Mouse (Mus musculus): ENCODE measurements at regions not wholly inside any gene's neighbourhood (a gene's known extent, or its start where the extent isn't known, plus 50 kb on each side); places are given as distances from the start of the nearest gene placed in this dataset.
A peak's percentile ranks its signal among the peaks of the same experiment; 100 is the strongest.

DNA sequence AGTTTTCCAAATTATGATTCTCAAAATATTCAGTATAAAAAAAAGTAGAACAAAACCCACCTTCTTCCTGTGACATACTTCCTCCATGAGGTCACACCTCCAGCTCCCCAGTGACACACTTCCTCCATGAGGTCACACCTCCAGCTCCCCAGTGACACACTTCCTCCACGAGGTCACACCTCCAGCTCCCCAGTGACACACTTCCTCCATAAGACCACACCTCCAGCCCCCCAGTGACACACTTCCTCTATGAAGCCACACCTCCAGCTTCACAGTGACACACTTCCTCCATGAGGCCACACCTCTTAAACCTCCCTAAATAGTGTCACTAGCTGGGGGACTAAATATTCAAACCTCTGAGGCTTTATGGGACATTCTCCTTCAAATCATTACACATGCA lies 89.8 kb upstream of the Ntrk2 start:
- no peaks in the 10 kb centered on the region for H3K27me3 ChIP-seq
- no peaks in the 10 kb centered on the region for H3K36me3 ChIP-seq
- H3K4me3 ChIP-seq (replicated peaks): no peak overlapping the region
- no peaks in the 10 kb centered on the region for H3K9me3 ChIP-seq (replicated peaks)
- WGBS: 87% methylated on average over 1 of the region's 1 CpGs
- no peak overlapping the region for H3K9ac ChIP-seq
- no peak overlapping the region for H3K4me2 ChIP-seq
- H3K4me1 ChIP-seq: no peaks in the 10 kb centered on the region
- H3K27ac ChIP-seq: no peak overlapping the region
- no peak for ATAC-seq (replicated peaks; ENCODE audit: low FRiP score)

DNA sequence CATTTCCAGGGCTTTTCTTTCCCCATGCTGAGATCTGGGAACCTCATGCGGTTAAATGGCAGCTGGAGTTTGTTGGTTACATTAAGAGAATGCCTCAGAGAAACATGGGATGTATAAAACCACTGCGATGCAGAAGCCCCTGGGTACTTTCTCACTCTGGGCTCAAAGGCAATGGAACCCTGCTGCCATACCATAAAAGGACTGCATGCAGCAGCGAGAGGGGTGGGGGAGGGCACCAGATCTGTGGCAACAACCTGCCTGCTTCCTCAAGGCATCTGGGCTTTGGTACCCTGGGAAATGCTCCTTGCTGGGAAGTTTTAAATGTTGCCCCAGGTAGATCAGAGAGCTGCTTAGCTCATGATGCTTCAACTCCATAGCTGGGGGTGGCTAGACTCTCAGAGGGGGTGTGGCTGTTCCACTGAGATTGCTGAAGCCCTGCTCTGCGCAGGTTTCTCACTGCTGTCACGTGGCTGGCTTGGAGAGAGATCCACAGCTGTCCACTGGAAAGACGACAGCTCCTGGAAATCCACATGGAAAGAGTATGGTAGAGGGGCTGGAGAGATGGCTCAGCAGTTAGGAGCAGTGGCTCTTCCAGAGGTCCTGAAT lies 75.8 kb upstream of the Ntrk2 start:
- no peak overlapping the region for H3K27ac ChIP-seq
- no peak overlapping the region for H3K4me2 ChIP-seq
- no peaks in the 10 kb centered on the region for H3K27me3 ChIP-seq

GRCm38 (mm10) chr13:58732776-58733175 lies 73.6 kb upstream of the Ntrk2 start:
- H3K27me3 ChIP-seq: no peaks in the 10 kb centered on the region
- no peak overlapping the region for H3K4me3 ChIP-seq (replicated peaks)
- no peaks in the 10 kb centered on the region for H3K36me3 ChIP-seq
- WGBS: 86% methylated on average over 3 of the region's 3 CpGs
- no peak overlapping the region for H3K4me2 ChIP-seq
- no peak overlapping the region for H3K27ac ChIP-seq
- ATAC-seq (replicated peaks; ENCODE audit: low FRiP score): no peak
- H3K4me1 ChIP-seq: peaks cover 9% of the 10 kb centered on the region; the same call in 1 of the 2 replicates
- H3K9me3 ChIP-seq (replicated peaks): no peaks in the 10 kb centered on the region
- H3K9ac ChIP-seq: no peak overlapping the region

More for the DNA sequence above, 75.8 kb upstream of the Ntrk2 start:
- no peak for ATAC-seq (replicated peaks; ENCODE audit: low FRiP score)
- Histone ChIP-seq H3K4me3 (replicated peaks) (no peak overlapping the region), H3K4me1 (peaks cover 6% of the 10 kb centered on the region; the same call in 1 of the 2 replicates), H3K36me3 (no peaks in the 10 kb centered on the region), H3K9me3 (replicated peaks) (no peaks in the 10 kb centered on the region), H3K9ac (no peak overlapping the region)
- WGBS: 26% methylated on average over 6 of the region's 6 CpGs

GRCm38 (mm10) chr13:58733615-58734014 lies 72.8 kb upstream of the Ntrk2 start:
- no peaks in the 10 kb centered on the region for H3K36me3 ChIP-seq
- no peak for ATAC-seq (replicated peaks; ENCODE audit: low FRiP score)
- no peak overlapping the region for H3K27ac ChIP-seq
- no peaks in the 10 kb centered on the region for H3K27me3 ChIP-seq
- 84% methylated on average over 6 of the region's 6 CpGs for WGBS
- H3K4me1 ChIP-seq: peaks cover 9% of the 10 kb centered on the region; the same call in 1 of the 2 replicates
- H3K9me3 ChIP-seq (replicated peaks): no peaks in the 10 kb centered on the region
- H3K4me2 ChIP-seq: no peak overlapping the region
- no peak overlapping the region for H3K4me3 ChIP-seq (replicated peaks)
- H3K9ac ChIP-seq: no peak overlapping the region

DNA sequence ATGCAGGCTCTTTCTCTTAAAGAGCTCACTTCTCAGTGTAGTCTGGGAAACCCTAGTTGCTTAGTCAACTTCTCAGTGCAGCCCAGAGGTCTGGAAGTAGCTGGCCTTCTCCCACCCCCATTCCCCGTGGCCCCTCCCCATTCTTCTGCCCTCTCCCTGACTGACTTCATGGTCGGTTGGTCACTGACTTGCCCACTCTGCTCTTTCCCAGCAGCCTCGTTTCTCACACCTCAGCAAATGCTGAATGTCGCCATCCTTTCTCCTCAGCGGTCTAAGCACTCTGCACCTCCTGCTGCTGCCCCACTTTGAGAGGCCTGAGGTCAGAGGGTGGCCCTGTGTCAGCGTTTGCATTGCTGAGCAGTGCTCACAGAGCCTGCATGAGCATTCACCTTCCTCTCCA lies 70.8 kb upstream of the Ntrk2 start:
- H3K4me2 ChIP-seq: no peak overlapping the region
- no peak overlapping the region for H3K9ac ChIP-seq
- peak; percentile 91 for ATAC-seq (replicated peaks; ENCODE audit: low FRiP score)
- H3K27me3 ChIP-seq: no peaks in the 10 kb centered on the region
- H3K36me3 ChIP-seq: no peaks in the 10 kb centered on the region
- 9% methylated on average over 6 of the region's 6 CpGs for WGBS
- peak overlapping the region; percentile 24 for H3K27ac ChIP-seq
- H3K4me3 ChIP-seq (replicated peaks): no peak overlapping the region
- no peaks in the 10 kb centered on the region for H3K9me3 ChIP-seq (replicated peaks)
- H3K4me1 ChIP-seq: peaks cover 9% of the 10 kb centered on the region; the same call in 1 of the 2 replicates

DNA sequence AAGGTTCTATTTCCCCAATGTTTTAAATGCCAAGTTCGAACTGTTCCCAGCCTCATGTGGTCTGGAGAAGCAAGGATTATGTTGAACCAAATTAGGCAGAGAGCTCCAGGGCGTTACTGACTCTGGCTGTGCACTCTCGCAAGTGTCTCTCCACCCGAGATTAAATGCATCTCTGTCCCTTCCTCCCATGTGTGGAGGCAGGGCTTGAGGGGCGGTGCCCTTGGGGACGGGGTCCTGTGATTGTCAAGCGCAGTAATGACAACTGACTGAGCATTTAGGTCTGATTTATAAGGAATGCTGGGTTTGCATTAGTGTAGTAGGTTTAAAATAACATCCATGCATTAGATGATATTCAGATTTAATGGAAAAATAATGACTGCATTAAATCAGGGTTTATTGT lies 65.6 kb upstream of the Ntrk2 start:
- 61% methylated on average over 7 of the region's 7 CpGs for WGBS
- no peak overlapping the region for H3K9ac ChIP-seq
- no peak overlapping the region for H3K4me3 ChIP-seq (replicated peaks)
- peaks cover 2% of the 10 kb centered on the region; the same call in 1 of the 2 replicates for H3K4me1 ChIP-seq
- no peaks in the 10 kb centered on the region for H3K27me3 ChIP-seq
- H3K4me2 ChIP-seq: no peak overlapping the region
- H3K27ac ChIP-seq: no peak overlapping the region
- ATAC-seq (replicated peaks; ENCODE audit: low FRiP score): no peak
- no peaks in the 10 kb centered on the region for H3K36me3 ChIP-seq
- no peaks in the 10 kb centered on the region for H3K9me3 ChIP-seq (replicated peaks)

GRCm38 (mm10) chr13:58746056-58746455 lies 60.3 kb upstream of the Ntrk2 start:
- no peak overlapping the region for H3K9ac ChIP-seq
- no peaks in the 10 kb centered on the region for H3K27me3 ChIP-seq
- H3K36me3 ChIP-seq: no peaks in the 10 kb centered on the region
- H3K4me1 ChIP-seq: no peaks in the 10 kb centered on the region
- H3K4me2 ChIP-seq: no peak overlapping the region
- H3K9me3 ChIP-seq (replicated peaks): no peaks in the 10 kb centered on the region
- 77% methylated on average over 3 of the region's 3 CpGs for WGBS
- H3K27ac ChIP-seq: no peak overlapping the region
- ATAC-seq (replicated peaks; ENCODE audit: low FRiP score): no peak
- no peak overlapping the region for H3K4me3 ChIP-seq (replicated peaks)

- no peak overlapping the region for H3K4me3 ChIP-seq (replicated peaks)
- H3K27ac ChIP-seq: no peak overlapping the region
- H3K36me3 ChIP-seq: no peaks in the 10 kb centered on the region
- H3K9me3 ChIP-seq (replicated peaks): no peaks in the 10 kb centered on the region
- no peaks in the 10 kb centered on the region for H3K27me3 ChIP-seq
- H3K9ac ChIP-seq: no peak overlapping the region
- ATAC-seq (replicated peaks; ENCODE audit: low FRiP score): no peak
- H3K4me2 ChIP-seq: no peak overlapping the region
- H3K4me1 ChIP-seq: no peaks in the 10 kb centered on the region
- WGBS: 81% methylated on average over 6 of the region's 6 CpGs
Measured at GRCm38 (mm10) chr13:58747685-58748084, 58.7 kb upstream of the Ntrk2 start.

- Histone ChIP-seq H3K36me3 (no peaks in the 10 kb centered on the region), H3K4me3 (replicated peaks) (no peak overlapping the region), H3K4me1 (no peaks in the 10 kb centered on the region), H3K27me3 (no peaks in the 10 kb centered on the region), H3K9me3 (replicated peaks) (no peaks in the 10 kb centered on the region), H3K27ac (no peak overlapping the region), H3K9ac (no peak overlapping the region), H3K4me2 (no peak overlapping the region)
- 62% methylated on average over 6 of the region's 6 CpGs for WGBS
- no peak for ATAC-seq (replicated peaks; ENCODE audit: low FRiP score)
Measured at GRCm38 (mm10) chr13:58756125-58756524, 50.2 kb upstream of the Ntrk2 start.

Measured in kidney, embryonic 15.5 days (tissue).